Mouse (Mus musculus): Measurements from ENCODE around the gene Sgip1. TPM values are rescaled to one million over a fixed set of nuclear protein-coding genes. Genes with fewer than 3 reads are reported as not detected.

Sgip1 gene
- total RNA-seq, 4 experiments from 2014 or later: 275 to 316 (median 294) TPM

DNA sequence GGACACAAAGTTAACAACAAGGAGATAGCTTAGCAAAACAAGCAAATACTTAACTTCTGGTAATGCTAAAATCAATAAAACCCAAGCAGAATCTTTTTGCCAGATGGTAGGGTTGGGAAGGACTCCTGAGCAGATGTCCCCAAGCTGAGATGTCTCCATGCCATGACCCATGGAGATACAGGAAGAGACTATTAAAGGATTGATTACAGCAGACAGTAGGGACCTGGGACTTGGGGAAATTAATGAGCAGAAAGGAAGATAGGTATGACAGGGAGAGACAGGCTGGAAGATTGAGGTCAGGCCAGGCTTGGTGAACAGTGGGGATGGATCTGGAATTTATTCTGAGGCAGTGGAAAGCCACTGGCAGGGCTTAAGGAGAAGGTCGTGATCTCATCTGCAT, 33.5 kb downstream of the Sgip1 start:
- no peak for DNase-seq (ENCODE audit: low spot score in 2 of 2)

DNA sequence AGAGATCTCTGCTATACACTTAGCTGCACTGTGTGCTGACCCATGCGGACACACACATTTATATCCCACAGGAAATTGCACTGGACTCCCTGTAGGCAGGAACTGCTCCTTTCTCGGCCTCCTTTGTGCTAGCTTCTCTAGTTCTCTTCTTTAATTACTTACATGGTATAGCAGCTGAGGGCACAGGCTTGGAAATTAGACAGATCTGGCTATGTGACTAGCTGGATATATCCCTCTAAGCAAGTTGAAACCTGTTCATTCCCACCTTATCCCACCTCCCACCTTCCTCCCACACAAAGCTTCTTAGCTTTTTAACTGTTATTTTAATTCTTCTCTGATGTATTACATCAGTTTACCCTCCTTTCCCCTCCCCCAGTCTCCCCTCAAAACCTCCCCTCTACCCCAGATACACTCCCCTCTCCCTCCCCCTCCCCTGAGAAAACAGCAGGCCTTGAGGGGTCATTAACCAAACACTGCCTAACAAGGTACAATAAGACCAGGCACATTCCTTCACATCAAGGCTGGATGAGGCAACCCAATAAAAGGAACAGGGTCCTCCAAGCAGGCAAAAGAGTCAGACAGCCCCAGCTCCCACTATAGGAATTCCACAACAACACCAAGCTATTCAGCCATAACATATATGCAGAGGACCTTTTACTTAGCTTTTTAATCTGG, 34.6 kb downstream of the Sgip1 start:
- no peak for DNase-seq (ENCODE audit: low spot score in 2 of 2)

DNA sequence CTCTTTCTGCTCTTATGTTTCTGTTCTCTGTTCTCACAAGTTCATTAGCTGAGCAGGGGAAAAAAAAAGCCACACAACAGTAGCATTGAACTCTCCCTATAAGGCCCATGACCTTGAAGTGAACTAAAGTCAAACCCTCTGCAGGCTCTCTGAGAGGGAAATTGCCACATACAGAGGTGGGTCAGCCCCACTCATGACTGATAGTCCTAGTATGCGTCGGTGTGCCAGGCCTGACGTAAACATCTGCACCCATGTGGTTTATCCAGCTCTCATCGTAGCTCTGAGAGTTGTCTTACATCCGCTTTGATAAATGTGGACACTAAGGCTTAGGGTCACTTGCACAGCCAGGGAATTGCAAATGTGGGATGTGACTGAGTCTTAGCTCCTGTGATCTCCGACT, 38.8 kb downstream of the Sgip1 start:
- no peak for DNase-seq (ENCODE audit: low spot score in 2 of 2)

DNA sequence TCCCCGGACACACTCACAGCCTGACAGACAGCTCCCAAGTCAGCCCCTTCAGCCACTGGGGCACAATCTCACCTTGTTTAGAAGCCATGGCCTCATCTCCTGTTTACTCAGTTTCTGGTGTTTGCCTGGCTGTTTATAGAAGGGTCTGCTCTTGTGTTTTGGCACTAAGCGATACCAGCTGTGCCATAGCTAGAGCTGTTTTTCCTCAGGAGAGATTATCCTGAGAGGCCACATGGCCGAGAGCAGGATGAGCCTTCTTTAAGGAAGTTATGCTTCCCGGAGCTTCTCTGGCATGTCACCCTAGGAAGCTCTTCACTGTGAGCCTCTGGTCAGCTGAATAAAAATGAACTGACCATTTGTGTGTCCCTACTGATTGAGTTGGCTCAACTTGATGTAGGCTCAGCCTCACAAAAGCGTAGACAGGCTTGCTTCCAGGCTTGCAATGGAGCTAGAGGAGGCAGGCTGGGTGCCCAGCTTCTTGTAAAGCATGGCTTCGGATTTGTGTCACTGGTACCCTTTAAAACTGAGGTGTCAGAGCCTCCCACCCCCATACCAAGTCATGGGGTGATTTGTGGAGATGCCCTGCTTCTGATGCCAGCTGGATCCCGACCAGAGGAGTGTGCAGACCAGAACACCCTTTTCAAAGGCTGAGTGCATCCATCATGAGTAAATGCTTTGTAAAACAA, 42.1 kb downstream of the Sgip1 start:
- DNase-seq (ENCODE audit: low spot score in 2 of 2): peak in 1 of 2 experiments; percentile 64

DNA sequence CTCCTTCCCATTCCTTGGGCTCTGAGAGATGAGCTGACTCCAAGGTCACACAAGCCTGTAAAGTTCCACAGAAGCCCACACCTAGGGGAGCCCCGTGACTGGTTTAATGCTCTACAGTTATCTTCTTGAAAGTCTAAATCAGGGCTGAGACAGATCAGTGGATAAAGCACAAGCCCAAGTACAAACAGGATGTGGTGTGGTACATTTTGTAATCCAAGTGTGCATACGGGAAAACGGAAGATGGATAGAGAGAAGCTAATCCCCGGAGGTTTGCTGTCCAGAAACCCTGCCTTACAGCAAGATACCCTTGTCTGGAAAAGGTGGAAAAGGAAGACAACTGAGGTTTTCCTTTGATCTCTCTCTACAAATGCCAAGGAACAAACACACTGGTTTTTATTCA, 44.1 kb downstream of the Sgip1 start:
- DNase-seq (ENCODE audit: low spot score in 2 of 2): no peak

DNA sequence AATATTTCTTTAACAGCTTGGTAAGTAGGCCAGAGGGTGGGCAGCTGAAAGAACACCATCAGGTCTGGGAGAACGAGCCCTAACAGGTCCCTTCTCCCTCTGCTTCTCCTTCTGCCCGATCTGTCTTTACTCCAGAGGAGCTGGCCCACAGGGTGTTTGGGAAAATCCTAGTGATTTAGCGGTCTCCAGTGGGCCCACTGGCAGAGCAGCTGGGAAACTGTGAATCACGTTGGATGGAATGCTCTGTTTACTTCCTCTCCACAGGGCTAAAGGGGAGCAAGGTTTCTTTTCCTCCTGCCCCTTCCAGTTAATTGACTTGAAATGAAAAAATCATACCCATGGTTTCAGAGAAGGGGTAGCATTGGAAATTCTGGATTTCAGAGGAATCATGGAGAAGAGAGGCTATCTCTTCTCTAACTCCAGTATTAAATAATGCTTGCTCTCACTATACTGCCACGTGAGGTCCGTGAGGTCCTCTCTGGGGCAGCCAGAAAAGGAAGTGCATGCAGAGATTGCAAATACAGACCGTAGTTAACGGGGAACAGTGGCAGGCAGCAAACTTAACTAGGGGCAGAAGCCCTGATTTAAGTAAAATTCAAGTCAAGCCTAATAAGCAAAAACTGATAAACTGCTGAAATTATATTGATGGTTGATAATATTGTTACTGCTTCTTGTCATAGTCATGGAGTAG, 51.1 kb downstream of the Sgip1 start:
- DNase-seq (ENCODE audit: low spot score in 2 of 2): no peak

DNA sequence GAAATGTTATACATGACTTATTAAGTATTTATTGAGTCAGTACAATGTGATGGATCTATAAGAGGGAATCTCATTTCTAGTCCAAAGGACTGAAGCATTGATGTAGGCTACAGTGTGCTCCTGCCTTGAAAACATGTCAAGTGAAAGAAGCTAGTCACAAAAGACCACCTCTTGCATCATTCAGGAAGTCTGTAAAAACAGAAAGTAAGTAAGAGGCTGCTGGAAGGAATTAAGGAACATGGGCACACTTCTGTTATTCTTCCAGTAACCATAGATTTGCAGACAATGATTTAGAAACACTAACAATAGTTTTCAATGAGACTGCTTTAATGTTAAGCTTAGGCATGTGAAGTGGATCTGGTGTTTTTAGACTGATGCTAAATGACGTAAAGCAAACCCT, 60.4 kb downstream of the Sgip1 start:
- no peak for DNase-seq (ENCODE audit: low spot score in 2 of 2)

DNA sequence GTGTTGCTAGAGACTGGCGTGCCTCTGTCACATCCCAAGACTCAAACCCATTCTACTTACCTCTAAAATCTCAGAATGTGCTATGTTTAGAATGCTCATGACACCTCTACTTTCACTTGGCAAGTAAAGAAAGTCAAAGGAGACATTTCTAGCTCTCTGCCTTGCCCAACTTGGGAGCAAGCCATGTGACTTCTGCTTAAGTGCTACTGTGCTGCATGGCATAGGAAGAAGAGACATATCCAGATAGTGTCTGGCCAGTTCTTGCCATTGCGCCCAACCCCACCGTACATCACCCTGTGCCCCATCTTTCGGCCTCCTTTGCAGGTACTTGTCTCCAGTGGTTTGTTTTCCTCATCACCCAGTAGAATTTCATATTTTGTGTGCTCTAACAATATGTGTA, 60.8 kb downstream of the Sgip1 start:
- DNase-seq (ENCODE audit: low spot score in 2 of 2): no peak

DNA sequence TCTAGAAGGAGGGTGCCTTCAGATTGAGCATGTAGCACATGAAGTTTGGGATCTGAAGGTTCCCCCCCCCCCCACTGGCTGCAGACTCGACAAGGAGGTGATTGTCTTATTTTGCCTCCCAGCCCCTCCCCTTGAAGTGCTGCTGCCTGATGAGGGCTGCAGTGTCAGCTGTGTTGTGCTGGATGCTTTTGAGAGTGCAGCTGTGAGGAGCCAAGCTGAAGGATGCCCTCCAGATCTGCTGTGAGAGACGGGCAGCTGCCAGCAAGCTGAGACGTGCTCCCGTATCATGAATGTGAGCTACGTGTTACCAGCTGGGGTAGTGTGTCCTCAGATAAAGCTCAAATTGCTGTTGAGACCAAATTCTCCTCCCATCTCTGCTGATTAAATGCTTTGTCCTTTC, 63.5 kb downstream of the Sgip1 start:
- DNase-seq (ENCODE audit: low spot score in 2 of 2): no peak

DNA sequence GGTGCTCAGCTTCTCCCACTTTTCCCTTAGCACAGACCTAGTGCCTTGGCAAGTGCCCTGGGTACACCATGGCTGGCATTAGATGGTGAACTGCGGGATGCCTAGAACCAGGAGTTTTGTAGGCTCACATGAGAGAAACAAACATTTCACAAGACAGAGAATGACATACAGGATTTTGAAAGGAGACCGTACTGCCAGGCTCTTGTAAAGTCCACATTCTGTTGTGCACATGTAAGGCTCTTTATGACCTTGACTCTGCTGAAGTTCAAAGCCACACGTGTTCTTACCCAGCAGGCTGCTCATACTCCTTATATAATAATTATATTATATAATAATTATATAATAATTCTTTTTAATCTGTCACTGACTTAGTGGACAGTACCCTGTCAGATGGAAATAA, 65.9 kb downstream of the Sgip1 start:
- DNase-seq (ENCODE audit: low spot score in 2 of 2): no peak

DNA sequence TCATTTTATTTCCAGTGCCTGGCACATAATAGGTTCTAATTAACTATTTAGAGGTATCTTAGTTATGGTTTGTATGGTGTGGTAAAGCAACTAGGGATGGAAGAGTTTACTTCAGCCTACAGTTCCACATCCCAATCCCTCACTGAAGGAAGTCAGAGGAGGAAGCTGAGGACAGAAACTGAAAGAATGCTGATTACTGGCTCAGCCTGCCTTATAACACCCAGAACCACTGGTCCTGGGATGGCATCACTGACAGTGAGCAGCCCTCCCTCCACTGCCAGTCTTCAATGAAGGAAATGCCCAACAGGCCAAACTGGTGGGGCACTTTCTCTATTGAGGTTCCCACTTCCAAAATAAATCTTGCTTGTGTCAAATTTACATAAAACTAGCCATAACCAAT, 67.2 kb downstream of the Sgip1 start:
- no peak for DNase-seq (ENCODE audit: low spot score in 2 of 2)

DNA sequence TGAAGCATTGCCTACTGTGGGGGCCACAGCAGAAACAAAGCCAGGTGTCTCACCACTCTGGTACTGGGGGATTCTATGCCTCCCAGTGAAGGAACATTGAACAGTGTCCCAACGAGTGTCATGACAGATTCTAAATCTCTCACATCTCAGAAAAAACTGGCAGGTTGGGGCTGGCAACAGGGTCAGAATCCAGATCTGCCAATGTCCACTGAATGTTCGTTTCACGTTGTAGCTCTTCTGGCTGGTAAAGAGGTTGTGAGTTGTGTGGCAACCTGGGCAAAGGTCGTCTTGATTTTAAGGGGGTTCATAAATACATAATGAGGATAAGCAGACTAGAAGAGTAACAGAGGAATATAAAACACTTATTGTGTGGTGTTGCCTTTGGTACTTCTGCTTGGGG, 68.2 kb downstream of the Sgip1 start:
- DNase-seq (ENCODE audit: low spot score in 2 of 2): no peak

DNA sequence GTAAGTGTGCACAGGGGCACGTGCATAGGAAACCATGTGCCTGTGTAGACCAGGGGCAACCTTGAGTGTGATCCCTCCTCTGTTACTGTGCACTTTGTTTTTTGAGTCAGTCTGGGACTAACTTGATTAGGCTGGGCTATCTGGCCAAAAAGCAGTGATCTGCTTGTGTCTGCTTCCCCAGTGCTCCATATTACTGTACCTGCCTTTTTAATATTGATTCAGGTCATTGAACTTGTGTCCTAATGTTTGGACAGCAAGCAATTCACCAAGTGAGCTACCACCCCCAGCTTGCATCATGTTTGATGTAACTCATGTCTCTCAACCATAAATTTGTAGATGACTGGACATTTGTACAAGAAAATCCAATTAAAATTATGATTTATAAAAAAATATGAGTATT, 69.2 kb downstream of the Sgip1 start:
- DNase-seq (ENCODE audit: low spot score in 2 of 2): no peak

DNA sequence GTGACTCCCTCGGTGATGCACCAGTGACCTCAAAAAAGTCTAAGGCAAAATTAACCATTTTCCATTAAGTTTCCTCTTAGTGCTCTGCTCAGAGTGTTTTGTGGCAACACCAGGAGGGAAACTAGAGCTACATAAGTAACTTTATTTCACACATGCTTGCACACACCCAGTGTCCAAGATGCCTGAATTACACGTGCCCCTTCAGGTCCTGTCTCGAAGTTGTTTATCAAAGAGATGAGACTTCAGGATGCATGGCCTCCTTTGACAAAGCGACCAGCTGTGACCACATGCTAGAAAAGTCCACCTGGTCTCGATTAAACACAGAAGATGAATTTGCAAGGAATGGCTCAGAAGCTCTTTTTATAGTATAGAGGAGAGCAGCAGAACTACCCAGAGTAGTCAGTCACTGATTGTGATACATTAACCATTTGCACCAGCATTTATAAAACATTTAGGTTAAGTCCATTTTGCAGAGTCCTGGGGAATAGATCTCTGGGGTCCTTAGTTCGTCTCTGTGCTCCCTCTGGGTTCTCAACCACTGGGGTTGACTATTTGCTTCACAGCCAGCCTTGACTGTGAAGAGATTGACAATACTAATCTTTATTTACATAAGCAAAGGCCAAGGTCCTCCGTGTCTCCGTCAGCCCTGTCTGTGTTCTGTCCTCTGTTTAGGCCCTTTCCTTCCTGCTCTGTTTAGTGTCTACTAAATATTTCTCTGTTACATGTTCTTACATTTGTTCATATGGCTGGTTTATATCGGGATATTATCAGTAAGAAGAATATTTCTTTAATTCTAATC, 70.1 kb downstream of the Sgip1 start:
- no peak for DNase-seq (ENCODE audit: low spot score in 2 of 2)

DNA sequence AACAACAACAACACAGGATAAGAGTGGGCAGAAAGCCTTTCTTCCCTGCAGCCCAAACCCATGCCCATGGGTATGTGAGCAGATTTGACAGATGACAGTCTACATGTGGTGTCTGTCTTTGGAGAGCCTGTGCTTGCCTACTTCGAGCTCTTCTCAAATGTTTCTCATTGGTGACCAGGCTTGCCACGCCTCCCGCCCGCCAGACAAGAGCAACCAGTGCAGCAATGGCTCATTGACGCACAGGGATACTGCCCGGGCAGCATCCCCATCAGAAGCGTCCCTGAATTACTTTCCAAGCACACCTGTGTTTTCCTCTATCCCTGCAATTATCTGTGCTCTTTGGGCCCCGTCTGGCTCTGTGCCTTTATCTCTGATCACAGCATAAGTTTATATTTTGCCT, 72.2 kb downstream of the Sgip1 start:
- no peak for DNase-seq (ENCODE audit: low spot score in 2 of 2)

DNA sequence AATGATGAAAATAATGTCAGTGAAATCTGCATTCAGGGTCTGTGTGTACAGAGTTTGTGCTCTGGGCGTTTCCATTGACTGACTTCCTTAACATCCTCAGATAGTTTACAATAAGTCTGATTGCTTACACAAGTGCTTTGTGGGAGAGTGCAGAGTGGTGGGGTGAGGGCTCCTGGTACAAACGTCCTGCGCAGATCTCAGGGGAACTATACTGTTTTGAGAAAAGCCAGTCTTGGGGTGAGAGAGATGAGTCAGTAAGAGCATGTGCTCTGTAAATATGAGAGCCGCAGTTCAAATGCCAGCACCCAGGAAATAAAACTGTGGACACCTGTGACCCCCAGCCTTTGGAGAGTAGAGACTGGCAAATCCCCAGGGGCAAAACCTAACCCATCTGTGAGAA, 80.7 kb downstream of the Sgip1 start:
- no peak for DNase-seq (ENCODE audit: low spot score in 2 of 2)

DNA sequence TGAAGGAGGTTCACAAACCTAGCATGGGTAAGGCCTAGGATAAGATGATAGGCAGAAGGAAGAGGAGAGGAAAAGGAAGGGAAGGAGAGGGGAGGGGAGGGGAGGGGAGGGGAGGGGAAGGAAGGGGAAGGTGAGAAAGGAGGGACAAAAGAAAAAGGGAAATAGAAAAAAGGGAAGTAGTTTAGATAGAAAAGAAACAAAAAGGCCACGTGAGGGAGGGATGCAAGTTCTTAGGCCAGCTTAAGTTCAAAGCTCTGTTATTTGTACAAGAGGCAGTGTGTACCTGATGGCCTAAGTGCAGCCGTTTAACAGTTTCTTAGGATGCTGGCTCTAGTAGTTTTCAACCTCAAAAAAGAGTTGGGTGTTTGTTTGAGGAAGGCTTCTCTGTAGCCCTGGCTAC, 83.4 kb downstream of the Sgip1 start:
- DNase-seq (ENCODE audit: low spot score in 2 of 2): no peak

DNA sequence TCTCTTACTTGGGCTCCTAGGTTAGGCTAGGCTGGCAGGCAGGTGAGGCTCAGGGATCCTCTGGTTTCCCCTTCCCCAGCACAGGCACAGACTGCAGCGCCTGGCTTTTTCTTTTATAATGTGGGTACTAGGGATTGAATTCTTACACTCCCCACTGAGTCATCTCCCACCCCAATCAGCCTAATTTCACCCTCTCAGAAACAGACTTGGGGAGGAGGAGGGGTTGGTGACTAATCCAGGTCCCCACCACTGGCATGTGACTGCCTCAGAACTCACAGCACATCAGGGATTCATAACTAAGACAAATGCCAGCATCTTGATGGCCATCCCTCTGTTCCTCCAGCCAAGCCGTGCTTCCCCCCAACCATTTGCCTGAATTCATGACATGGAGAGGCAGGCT, 85.1 kb downstream of the Sgip1 start:
- DNase-seq (ENCODE audit: low spot score in 2 of 2): peak in 1 of 2 experiments; percentile 54

DNA sequence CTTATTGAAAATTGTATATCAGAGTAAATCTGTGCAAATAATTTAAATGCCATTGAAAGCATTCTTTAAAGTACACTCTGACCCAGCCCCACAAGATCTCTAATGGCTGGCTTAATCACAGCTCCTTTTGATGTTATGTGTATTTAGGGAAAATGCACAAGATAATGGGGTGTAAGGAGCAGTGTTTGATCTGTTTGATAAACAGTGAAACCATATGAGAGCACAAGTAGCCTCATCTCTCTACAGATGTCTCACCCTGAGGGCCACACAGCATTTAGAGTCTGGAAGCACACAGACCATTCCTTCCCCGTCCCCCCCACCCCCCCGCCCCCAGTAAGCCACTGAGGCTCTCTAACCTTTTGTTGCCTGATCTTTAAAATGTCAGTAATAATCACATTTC, 87.4 kb downstream of the Sgip1 start:
- DNase-seq (ENCODE audit: low spot score in 2 of 2): no peak

DNA sequence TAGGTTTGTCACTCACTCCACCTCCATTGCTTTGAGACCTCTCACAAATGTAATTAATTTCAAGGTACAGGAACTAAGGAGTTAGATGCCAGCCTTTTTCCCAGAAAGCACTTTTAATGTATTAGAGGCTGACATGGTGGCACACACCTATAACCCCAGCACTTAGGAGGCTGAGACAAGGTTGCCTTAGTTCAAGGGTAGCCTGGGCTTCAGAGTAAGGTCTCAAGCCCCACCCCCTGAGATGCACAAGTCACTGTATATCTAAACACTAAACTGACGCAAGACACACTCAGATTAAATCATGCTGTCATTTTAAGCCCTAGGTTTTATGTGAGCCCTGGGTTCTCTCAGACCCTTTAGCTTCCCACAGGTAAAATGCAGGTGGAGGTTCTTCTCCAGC, 92.1 kb downstream of the Sgip1 start:
- DNase-seq (ENCODE audit: low spot score in 2 of 2): no peak

DNA sequence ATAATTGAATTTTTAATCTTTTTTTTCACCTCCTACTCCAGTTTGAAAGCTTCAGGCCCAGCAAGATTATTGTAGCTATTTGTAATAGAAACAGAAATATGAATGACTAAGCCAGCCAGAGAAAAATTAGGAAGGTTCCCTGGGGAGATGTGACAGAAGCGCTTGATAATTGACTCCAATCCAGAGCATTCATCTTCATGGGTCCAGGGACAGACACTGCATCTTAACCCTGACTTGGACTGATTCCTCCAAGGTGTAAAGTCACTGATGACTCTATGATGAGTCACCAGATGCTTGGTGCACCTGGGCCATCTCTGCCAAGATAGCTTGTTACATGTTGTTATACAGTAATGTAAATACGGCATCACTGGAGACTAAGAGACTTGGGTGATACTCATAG, 92.6 kb downstream of the Sgip1 start:
- DNase-seq (ENCODE audit: low spot score in 2 of 2): no peak

DNA sequence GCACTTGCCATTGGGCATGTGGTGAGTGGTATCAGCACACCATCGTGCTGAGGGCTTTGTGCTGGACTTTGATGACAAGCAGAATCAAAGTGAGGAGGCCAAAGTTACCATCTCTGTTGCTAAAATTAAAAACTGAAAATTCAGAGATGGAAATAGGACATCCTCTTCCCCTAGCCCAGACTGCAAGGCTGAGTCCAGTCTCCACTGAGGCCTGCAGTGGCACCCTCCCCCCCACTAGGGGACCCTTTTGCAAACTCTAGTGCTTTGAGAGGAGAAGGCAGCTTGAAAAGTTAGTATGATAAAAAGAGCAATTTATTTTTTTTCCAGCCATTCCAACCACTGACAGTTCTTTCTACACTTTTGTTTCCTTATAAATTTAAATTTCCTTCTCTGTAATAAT, 93.6 kb downstream of the Sgip1 start:
- no peak for DNase-seq (ENCODE audit: low spot score in 2 of 2)
